Mouse (Mus musculus): ENCODE measurements at regions not wholly inside any gene's neighbourhood (a gene's known extent, or its start where the extent isn't known, plus 50 kb on each side); places are given as distances from the start of the nearest gene placed in this dataset.

DNA sequence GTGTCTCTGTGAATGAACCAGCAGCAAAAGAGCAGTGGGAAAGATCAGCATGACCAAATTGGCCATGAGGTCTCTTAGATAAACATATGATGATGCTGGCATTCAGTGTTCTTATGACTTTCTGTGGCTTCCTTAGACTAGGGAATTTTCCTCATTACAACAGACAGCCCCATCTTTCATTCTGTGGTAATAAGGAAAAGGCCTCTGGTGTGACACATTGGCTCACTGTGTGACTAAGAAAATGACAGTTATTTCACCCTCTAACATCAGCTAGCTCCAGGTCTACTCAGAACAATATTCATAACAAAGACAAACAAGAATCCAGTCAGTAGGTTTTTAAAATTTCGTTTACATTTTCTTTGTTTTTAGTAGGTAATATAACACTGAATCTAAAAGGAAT lies 103.8 kb upstream of the Inhba start:
- no peaks in the 10 kb centered on the region for H3K27me3 ChIP-seq (ENCODE audit: control insufficient read depth, insufficient read depth, low read length)
- 37% methylated on average over 1 of the region's 1 CpGs for WGBS
- no peak for TF ChIP-seq CTCF (IDR thresholded peaks at IDR 0.05; ENCODE audit: low read depth, low read length)
- no peak for TF ChIP-seq POLR2A (IDR thresholded peaks at IDR 0.05; ENCODE audit: extremely low read depth, insufficient read depth, low read length)

DNA sequence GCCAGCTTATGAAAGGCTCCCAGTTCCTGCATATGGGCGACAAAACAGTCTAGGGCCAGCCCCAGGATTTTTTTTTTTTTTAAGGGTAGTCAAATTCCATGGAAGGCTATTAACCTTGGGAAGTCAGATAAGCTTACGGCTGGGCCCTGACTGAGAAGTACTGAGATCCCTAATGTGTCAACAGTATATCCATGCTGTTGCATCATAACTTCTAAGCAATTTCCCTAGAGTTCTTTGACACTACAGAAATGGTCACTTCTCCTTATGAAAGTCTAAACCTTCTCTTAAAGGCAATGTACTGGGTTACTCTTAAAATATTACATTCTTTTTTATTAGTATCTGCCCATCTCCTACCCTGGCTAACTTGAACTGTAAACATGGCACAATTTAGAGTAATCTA lies 101.1 kb upstream of the Inhba start:
- no peak overlapping the region for H3K27ac ChIP-seq (replicated peaks; ENCODE audit: insufficient read depth, low read depth, low read length)
- no peaks in the 10 kb centered on the region for H3K4me1 ChIP-seq (ENCODE audit: control insufficient read depth, insufficient read depth, low read length)
- TF ChIP-seq POLR2A (IDR thresholded peaks at IDR 0.05; ENCODE audit: extremely low read depth, insufficient read depth, low read length) (no peak), CTCF (IDR thresholded peaks at IDR 0.05; ENCODE audit: low read depth, low read length) (no peak)
- H3K4me3 ChIP-seq (ENCODE audit: insufficient read depth, low read depth, low read length) = no peak overlapping the region
- no peaks in the 10 kb centered on the region for H3K79me2 ChIP-seq (ENCODE audit: control insufficient read depth, insufficient read depth, low read length)
- DNase-seq (ENCODE audit: extremely low read depth, low read depth, low spot score) = peak; percentile 31
- no peak overlapping the region for H3K9ac ChIP-seq (ENCODE audit: low read depth, low read length)
- WGBS = 35% methylated on average over 2 of the region's 2 CpGs
- H3K27me3 ChIP-seq (ENCODE audit: control insufficient read depth, insufficient read depth, low read length) = no peaks in the 10 kb centered on the region
- H3K36me3 ChIP-seq (ENCODE audit: control insufficient read depth, insufficient read depth, low read length) = no peaks in the 10 kb centered on the region

More for the DNA sequence above, 103.8 kb upstream of the Inhba start:
- DNase-seq (ENCODE audit: extremely low read depth, low read depth, low spot score) = peak; percentile 6
- Histone ChIP-seq H3K27ac (replicated peaks; ENCODE audit: insufficient read depth, low read depth, low read length) (no peak overlapping the region), H3K36me3 (ENCODE audit: control insufficient read depth, insufficient read depth, low read length) (no peaks in the 10 kb centered on the region), H3K4me3 (ENCODE audit: insufficient read depth, low read depth, low read length) (no peak overlapping the region), H3K9ac (ENCODE audit: low read depth, low read length) (no peak overlapping the region), H3K4me1 (ENCODE audit: control insufficient read depth, insufficient read depth, low read length) (no peaks in the 10 kb centered on the region), H3K79me2 (ENCODE audit: control insufficient read depth, insufficient read depth, low read length) (no peaks in the 10 kb centered on the region)

DNA sequence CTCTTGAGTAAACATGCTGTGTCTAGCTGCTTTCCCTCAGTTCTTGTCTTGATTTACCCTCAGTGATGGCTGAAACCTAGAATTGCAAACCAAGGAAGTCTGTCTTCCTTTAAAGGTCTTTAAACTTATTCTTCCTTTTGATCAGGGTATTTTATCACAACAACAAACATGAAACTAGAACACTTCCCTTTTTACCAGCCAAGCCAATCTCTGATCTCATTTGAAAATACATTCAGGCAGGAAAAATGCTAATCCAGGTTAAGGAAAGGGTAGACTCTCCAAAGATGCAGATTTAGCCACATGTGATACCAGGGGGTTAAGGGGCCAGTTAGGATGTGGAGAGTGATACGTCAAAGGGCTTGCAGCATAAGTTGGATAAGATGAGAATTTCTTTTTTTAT lies 100.4 kb upstream of the Inhba start:
- no peak for DNase-seq (ENCODE audit: extremely low read depth, low read depth, low spot score)
- Histone ChIP-seq H3K27ac (replicated peaks; ENCODE audit: insufficient read depth, low read depth, low read length) (no peak overlapping the region), H3K27me3 (ENCODE audit: control insufficient read depth, insufficient read depth, low read length) (no peaks in the 10 kb centered on the region), H3K4me1 (ENCODE audit: control insufficient read depth, insufficient read depth, low read length) (no peaks in the 10 kb centered on the region), H3K36me3 (ENCODE audit: control insufficient read depth, insufficient read depth, low read length) (no peaks in the 10 kb centered on the region), H3K79me2 (ENCODE audit: control insufficient read depth, insufficient read depth, low read length) (no peaks in the 10 kb centered on the region), H3K4me3 (ENCODE audit: insufficient read depth, low read depth, low read length) (no peak overlapping the region), H3K9ac (ENCODE audit: low read depth, low read length) (no peak overlapping the region)
- no peak for TF ChIP-seq CTCF (IDR thresholded peaks at IDR 0.05; ENCODE audit: low read depth, low read length)
- no peak for TF ChIP-seq POLR2A (IDR thresholded peaks at IDR 0.05; ENCODE audit: extremely low read depth, insufficient read depth, low read length)
- WGBS = 88% methylated on average over 1 of the region's 1 CpGs

DNA sequence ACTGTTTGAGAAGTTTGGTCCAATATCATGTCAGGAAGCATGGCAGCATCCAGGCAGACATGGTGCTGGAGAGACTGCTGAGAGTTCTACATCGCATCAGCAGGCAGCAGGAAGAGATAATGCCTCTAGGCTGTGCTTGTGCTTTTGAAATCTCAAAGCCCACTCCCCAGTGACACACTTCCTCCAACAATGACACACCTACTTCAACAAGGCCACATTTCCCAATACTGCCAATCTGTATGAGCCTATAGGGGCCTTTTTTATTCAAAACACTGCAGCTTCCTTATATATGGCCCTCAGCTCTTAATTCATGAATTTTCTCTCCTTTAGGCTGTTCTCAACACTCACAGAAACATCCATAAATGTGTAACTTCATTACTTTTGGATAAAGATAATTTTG lies 97.4 kb upstream of the Inhba start:
- Histone ChIP-seq H3K27me3 (ENCODE audit: control insufficient read depth, insufficient read depth, low read length) (no peaks in the 10 kb centered on the region), H3K4me3 (ENCODE audit: insufficient read depth, low read depth, low read length) (no peak overlapping the region), H3K9ac (ENCODE audit: low read depth, low read length) (no peak overlapping the region), H3K36me3 (ENCODE audit: control insufficient read depth, insufficient read depth, low read length) (no peaks in the 10 kb centered on the region), H3K79me2 (ENCODE audit: control insufficient read depth, insufficient read depth, low read length) (no peaks in the 10 kb centered on the region), H3K27ac (replicated peaks; ENCODE audit: insufficient read depth, low read depth, low read length) (no peak overlapping the region), H3K4me1 (ENCODE audit: control insufficient read depth, insufficient read depth, low read length) (no peaks in the 10 kb centered on the region)
- WGBS = 72% methylated on average over 1 of the region's 1 CpGs
- TF ChIP-seq POLR2A (IDR thresholded peaks at IDR 0.05; ENCODE audit: extremely low read depth, insufficient read depth, low read length) (no peak), CTCF (IDR thresholded peaks at IDR 0.05; ENCODE audit: low read depth, low read length) (no peak)
- no peak for DNase-seq (ENCODE audit: extremely low read depth, low read depth, low spot score)

DNA sequence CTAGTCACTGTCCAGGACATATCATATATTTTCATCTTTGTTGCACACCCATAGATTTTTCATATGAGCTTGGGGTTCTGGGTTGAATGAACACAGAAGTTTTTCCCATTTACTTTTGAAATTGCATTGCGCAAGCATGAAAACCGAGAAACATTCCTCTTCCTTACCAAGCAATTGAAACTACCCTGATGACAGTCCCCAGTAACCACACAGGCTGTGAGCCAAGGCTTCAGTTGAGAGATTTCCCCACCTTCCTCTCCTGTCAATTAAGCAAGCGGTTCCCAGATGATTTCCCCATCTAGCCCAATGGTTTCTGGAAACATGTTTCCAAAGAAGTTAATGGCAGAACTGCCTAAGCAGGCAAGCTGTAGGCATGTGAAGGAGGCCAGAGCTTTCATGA lies 81.8 kb upstream of the Inhba start:
- WGBS = 64% methylated on average over 3 of the region's 3 CpGs
- TF ChIP-seq CTCF (IDR thresholded peaks at IDR 0.05; ENCODE audit: low read depth, low read length) = no peak
- TF ChIP-seq POLR2A (IDR thresholded peaks at IDR 0.05; ENCODE audit: extremely low read depth, insufficient read depth, low read length) = no peak
- DNase-seq (ENCODE audit: extremely low read depth, low read depth, low spot score) = no peak

DNA sequence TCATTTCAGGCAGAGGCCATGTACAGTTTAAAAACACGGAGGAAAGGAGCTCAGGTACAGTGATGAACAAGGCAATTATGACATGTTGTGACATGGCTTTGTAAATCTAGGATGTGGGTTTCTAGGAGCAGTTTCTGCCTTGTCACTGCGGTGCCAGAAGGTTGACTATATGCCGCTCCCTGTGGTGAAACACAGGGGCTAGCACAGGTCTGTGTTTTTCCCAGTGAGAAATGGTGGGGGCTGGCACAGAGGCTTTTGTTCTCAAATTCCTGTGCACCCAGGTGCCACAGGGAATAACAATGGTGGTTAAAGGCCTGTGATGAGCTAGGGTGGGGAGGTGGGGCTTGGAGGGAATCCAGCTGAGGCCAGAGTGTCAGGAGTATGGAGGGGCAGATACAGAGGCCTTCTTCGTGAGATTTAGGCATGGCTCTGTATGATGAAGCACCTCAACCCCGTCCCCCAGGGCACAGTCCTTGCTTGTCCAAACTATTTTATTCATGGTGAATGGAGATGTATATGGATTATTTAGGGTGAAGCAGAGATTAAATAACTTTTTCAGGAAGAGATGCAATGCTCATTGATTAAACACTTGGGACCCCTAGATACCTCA lies 80.0 kb upstream of the Inhba start:
- no peak for TF ChIP-seq CTCF (IDR thresholded peaks at IDR 0.05; ENCODE audit: low read depth, low read length)
- TF ChIP-seq POLR2A (IDR thresholded peaks at IDR 0.05; ENCODE audit: extremely low read depth, insufficient read depth, low read length) = no peak
- Histone ChIP-seq H3K27me3 (ENCODE audit: control insufficient read depth, insufficient read depth, low read length) (no peaks in the 10 kb centered on the region), H3K36me3 (ENCODE audit: control insufficient read depth, insufficient read depth, low read length) (no peaks in the 10 kb centered on the region), H3K79me2 (ENCODE audit: control insufficient read depth, insufficient read depth, low read length) (no peaks in the 10 kb centered on the region), H3K4me1 (ENCODE audit: control insufficient read depth, insufficient read depth, low read length) (no peaks in the 10 kb centered on the region), H3K4me3 (ENCODE audit: insufficient read depth, low read depth, low read length) (no peak overlapping the region), H3K9ac (ENCODE audit: low read depth, low read length) (no peak overlapping the region), H3K27ac (replicated peaks; ENCODE audit: insufficient read depth, low read depth, low read length) (no peak overlapping the region)
- no peak for DNase-seq (ENCODE audit: extremely low read depth, low read depth, low spot score)
- WGBS = 50% methylated on average over 5 of the region's 5 CpGs

More for the DNA sequence above, 81.8 kb upstream of the Inhba start:
- Histone ChIP-seq H3K4me1 (ENCODE audit: control insufficient read depth, insufficient read depth, low read length) (no peaks in the 10 kb centered on the region), H3K9ac (ENCODE audit: low read depth, low read length) (no peak overlapping the region), H3K36me3 (ENCODE audit: control insufficient read depth, insufficient read depth, low read length) (no peaks in the 10 kb centered on the region), H3K27ac (replicated peaks; ENCODE audit: insufficient read depth, low read depth, low read length) (no peak overlapping the region), H3K79me2 (ENCODE audit: control insufficient read depth, insufficient read depth, low read length) (no peaks in the 10 kb centered on the region), H3K4me3 (ENCODE audit: insufficient read depth, low read depth, low read length) (no peak overlapping the region), H3K27me3 (ENCODE audit: control insufficient read depth, insufficient read depth, low read length) (no peaks in the 10 kb centered on the region)
